Mouse (Mus musculus): ENCODE results near the gene Blm. TPM values are rescaled to one million over a fixed set of nuclear protein-coding genes. Genes with fewer than 3 reads are reported as not detected.
"Not testable (repeated sequence)": the region's sequence is repeated elsewhere in the genome, so short reads cannot be mapped to it uniquely, and the experiment has no call there.

The Blm gene
- polyA plus RNA-seq, 1 experiment from 2014 or later, result 49.0 TPM

GRCm38 (mm10) chr7:80507697-80508096, 27.2 kb downstream of the Blm start:
- H3K9me3 ChIP-seq (replicated peaks); H3K4me1 ChIP-seq; H3K4me3 ChIP-seq; H3K27me3 ChIP-seq (ENCODE audit: low read depth, poor library complexity, severe bottlenecking); DNase-seq (ENCODE audit: low spot score); H3K27ac ChIP-seq (replicated peaks): not testable (repeated sequence)
- 98% methylated on average over 26 of the region's 26 CpGs for WGBS
- peaks cover 99% of the 10 kb centered on the region for H3K36me3 ChIP-seq

DNA sequence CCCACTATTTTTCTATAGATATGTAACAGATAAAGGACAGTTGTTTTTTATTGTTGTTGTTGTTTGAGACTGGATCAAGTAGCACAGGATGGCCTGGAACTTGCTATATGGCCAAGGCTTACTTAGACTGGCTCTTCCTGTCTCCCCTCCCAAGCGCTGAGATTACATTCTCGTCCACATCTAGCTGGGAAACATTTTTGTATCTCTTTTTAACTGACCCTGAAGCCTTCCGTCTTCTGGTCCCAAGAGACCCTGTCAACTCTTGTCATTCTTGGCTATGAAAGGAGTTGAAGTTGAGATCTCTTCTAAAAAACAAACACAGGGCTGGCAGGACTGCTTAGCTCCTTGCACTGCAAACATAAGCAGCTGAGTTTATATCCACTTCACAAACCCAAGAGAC, 28.9 kb downstream of the Blm start:
- Histone ChIP-seq H3K9me3 (replicated peaks) (no peaks in the 10 kb centered on the region), H3K27ac (replicated peaks) (no peak overlapping the region), H3K4me3 (no peak overlapping the region), H3K4me1 (no peaks in the 10 kb centered on the region), H3K27me3 (ENCODE audit: low read depth, poor library complexity, severe bottlenecking) (no peaks in the 10 kb centered on the region), H3K36me3 (peaks cover 99% of the 10 kb centered on the region)
- DNase-seq (ENCODE audit: low spot score), result no peak
- 91% methylated on average over 3 of the region's 3 CpGs for WGBS

- DNase-seq (ENCODE audit: low spot score), result no peak
- 94% methylated on average over 3 of the region's 3 CpGs for WGBS
- Histone ChIP-seq H3K27ac (replicated peaks) (no peak overlapping the region), H3K4me3 (no peak overlapping the region), H3K27me3 (ENCODE audit: low read depth, poor library complexity, severe bottlenecking) (no peaks in the 10 kb centered on the region), H3K36me3 (peaks cover 98% of the 10 kb centered on the region), H3K4me1 (no peaks in the 10 kb centered on the region), H3K9me3 (replicated peaks) (no peaks in the 10 kb centered on the region)
Observed at GRCm38 (mm10) chr7:80504920-80505319, 30.0 kb downstream of the Blm start.

DNA sequence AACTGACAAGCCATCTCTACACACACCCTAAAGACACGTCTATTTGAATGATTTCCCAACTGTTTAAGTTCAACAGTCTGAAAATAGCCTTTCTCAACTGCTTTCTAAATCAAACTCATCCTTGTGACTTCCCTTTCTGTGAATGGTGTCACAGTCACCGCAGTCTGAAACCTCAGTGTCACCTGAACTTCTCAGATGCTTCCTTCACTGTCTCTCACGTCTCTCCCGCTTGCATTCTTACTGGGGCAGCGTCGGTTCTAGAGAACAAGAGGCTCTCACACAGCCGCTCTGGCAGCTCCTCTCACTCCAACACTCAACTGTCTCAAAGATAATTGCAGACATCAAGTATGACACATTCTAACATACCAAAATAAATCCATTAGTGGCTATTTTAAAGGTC, 33.9 kb downstream of the Blm start:
- H3K27me3 ChIP-seq (ENCODE audit: low read depth, poor library complexity, severe bottlenecking), result no peaks in the 10 kb centered on the region
- 88% methylated on average over 7 of the region's 7 CpGs for WGBS
- no peaks in the 10 kb centered on the region for H3K9me3 ChIP-seq (replicated peaks)
- H3K27ac ChIP-seq (replicated peaks), result no peak overlapping the region
- H3K36me3 ChIP-seq, result peaks cover 91% of the 10 kb centered on the region
- no peak for DNase-seq (ENCODE audit: low spot score)
- no peak overlapping the region for H3K4me3 ChIP-seq
- no peaks in the 10 kb centered on the region for H3K4me1 ChIP-seq

GRCm38 (mm10) chr7:80500099-80500498, 34.8 kb downstream of the Blm start:
- Histone ChIP-seq H3K4me3 (no peak overlapping the region), H3K27ac (replicated peaks) (no peak overlapping the region), H3K4me1 (no peaks in the 10 kb centered on the region), H3K27me3 (ENCODE audit: low read depth, poor library complexity, severe bottlenecking) (no peaks in the 10 kb centered on the region), H3K36me3 (peaks cover 90% of the 10 kb centered on the region), H3K9me3 (replicated peaks) (no peaks in the 10 kb centered on the region)
- no peak for DNase-seq (ENCODE audit: low spot score)

DNA sequence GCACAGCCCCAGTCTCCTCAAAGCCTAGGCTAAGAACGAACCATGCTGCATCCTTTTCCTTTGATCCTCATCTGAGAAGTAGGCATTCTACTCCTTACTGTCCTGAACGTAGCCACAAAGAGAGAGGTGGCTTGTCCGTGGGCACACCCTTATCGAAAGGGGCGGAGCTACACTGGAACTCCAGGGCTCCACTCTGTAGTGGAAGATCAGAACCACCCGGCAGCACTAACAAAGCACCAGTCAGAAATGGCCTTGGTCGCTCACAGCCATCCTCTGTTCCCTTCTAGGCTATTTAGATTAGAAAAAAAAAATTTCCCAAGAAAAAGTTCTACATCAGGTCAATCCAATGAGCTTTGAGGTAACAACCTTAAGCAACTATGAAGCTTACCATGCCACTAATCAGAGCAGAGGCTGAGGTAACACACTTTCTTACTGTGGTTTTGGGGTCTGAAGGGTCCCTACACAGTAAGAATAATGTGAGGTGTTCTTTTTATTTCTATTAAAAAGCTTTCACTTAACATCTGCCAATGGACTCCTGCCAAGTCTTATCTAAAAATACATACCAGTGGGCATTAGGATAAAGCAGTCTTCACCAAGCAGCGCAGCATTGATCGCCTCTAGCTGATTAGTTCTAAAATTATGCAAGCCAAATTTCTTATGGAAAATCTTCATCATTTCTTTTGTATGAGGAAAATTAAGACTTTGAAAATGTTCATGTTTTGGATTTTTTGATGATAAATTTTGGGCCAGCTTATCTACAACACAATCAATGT, 35.5 kb downstream of the Blm start:
- DNase-seq (ENCODE audit: low spot score), result no peak
- Histone ChIP-seq H3K27ac (replicated peaks) (no peak overlapping the region), H3K9me3 (replicated peaks) (no peaks in the 10 kb centered on the region), H3K4me3 (no peak overlapping the region), H3K36me3 (peaks cover 90% of the 10 kb centered on the region), H3K27me3 (ENCODE audit: low read depth, poor library complexity, severe bottlenecking) (no peaks in the 10 kb centered on the region), H3K4me1 (no peaks in the 10 kb centered on the region)
- 93% methylated on average over 9 of the region's 9 CpGs for WGBS

DNA sequence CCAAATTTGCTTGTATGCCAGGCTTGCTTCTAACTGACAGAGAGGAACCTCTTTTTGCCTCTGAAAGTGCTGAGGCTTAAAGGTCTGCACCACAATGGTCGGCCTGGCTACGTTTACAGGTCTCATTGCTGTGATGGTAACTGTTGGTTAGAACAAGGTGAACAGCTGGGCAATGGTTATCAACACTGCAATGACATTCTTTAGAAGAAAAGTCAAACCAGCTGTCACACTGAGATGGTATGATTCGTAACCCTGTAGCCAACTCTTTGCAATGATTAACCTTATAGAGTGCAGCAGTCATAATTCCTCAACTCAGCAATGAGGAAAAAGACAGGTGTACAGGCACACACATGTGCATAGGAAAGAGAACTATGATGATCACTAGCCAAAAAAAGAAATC, 38.3 kb downstream of the Blm start:
- H3K27ac ChIP-seq (replicated peaks), result no peak overlapping the region
- H3K27me3 ChIP-seq (ENCODE audit: low read depth, poor library complexity, severe bottlenecking), result no peaks in the 10 kb centered on the region
- 93% methylated on average over 3 of the region's 3 CpGs for WGBS
- H3K4me1 ChIP-seq, result no peaks in the 10 kb centered on the region
- H3K4me3 ChIP-seq, result no peak overlapping the region
- peaks cover 86% of the 10 kb centered on the region for H3K36me3 ChIP-seq
- H3K9me3 ChIP-seq (replicated peaks), result no peaks in the 10 kb centered on the region
- no peak for DNase-seq (ENCODE audit: low spot score)

DNA sequence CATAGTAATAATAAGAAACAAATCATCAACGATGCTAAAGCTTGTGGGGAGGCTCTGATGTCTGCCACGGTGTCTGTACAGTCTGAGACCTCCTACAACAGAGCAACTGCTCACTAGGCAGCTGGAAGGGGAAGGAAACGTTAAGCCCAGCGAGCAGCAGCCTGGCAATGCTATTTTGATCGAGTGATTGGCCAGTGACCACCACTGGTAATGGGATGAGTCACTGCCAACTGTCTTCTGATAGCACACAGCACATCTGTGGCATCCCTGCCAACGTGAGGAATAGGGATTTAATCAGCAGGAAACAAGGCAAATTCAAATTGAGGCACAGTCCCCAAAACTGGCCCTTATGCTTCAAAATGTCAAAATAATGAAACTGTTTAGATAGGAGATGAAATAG, 39.7 kb downstream of the Blm start:
- Histone ChIP-seq H3K9me3 (replicated peaks) (no peaks in the 10 kb centered on the region), H3K36me3 (peaks cover 86% of the 10 kb centered on the region), H3K27ac (replicated peaks) (no peak overlapping the region), H3K27me3 (ENCODE audit: low read depth, poor library complexity, severe bottlenecking) (no peaks in the 10 kb centered on the region), H3K4me3 (no peak overlapping the region), H3K4me1 (no peaks in the 10 kb centered on the region)
- WGBS, result 89% methylated on average over 6 of the region's 6 CpGs
- no peak for DNase-seq (ENCODE audit: low spot score)

GRCm38 (mm10) chr7:80491995-80492394, 42.9 kb downstream of the Blm start:
- no peak overlapping the region for H3K4me3 ChIP-seq
- no peak for DNase-seq (ENCODE audit: low spot score)
- no peaks in the 10 kb centered on the region for H3K9me3 ChIP-seq (replicated peaks)
- H3K27me3 ChIP-seq (ENCODE audit: low read depth, poor library complexity, severe bottlenecking), result no peaks in the 10 kb centered on the region
- 94% methylated on average over 3 of the region's 3 CpGs for WGBS
- H3K27ac ChIP-seq (replicated peaks), result no peak overlapping the region
- H3K36me3 ChIP-seq, result peaks cover 87% of the 10 kb centered on the region
- H3K4me1 ChIP-seq, result no peaks in the 10 kb centered on the region

- Histone ChIP-seq H3K27me3 (ENCODE audit: low read depth, poor library complexity, severe bottlenecking) (no peaks in the 10 kb centered on the region), H3K4me1 (no peaks in the 10 kb centered on the region), H3K36me3 (peaks cover 80% of the 10 kb centered on the region), H3K27ac (replicated peaks) (no peak overlapping the region), H3K9me3 (replicated peaks) (no peaks in the 10 kb centered on the region), H3K4me3 (no peak overlapping the region)
- 91% methylated on average over 3 of the region's 3 CpGs for WGBS
- DNase-seq (ENCODE audit: low spot score), result no peak
Observed at GRCm38 (mm10) chr7:80491086-80491485, 43.8 kb downstream of the Blm start.

- Histone ChIP-seq H3K27ac (replicated peaks) (no peak overlapping the region), H3K36me3 (peaks cover 74% of the 10 kb centered on the region), H3K27me3 (ENCODE audit: low read depth, poor library complexity, severe bottlenecking) (no peaks in the 10 kb centered on the region), H3K9me3 (replicated peaks) (no peaks in the 10 kb centered on the region), H3K4me1 (no peaks in the 10 kb centered on the region), H3K4me3 (no peak overlapping the region)
- 99% methylated on average over 2 of the region's 2 CpGs for WGBS
- no peak for DNase-seq (ENCODE audit: low spot score)
Observed at GRCm38 (mm10) chr7:80490351-80490750, 44.6 kb downstream of the Blm start.

GRCm38 (mm10) chr7:80489445-80489844, 45.5 kb downstream of the Blm start:
- DNase-seq (ENCODE audit: low spot score), result no peak
- Histone ChIP-seq H3K9me3 (replicated peaks) (no peaks in the 10 kb centered on the region), H3K4me3 (no peak overlapping the region), H3K4me1 (no peaks in the 10 kb centered on the region), H3K27ac (replicated peaks) (no peak overlapping the region), H3K27me3 (ENCODE audit: low read depth, poor library complexity, severe bottlenecking) (no peaks in the 10 kb centered on the region), H3K36me3 (peaks cover 68% of the 10 kb centered on the region)
- WGBS, result 86% methylated on average over 1 of the region's 1 CpGs

GRCm38 (mm10) chr7:80487239-80487638, 47.7 kb downstream of the Blm start:
- 88% methylated on average over 4 of the region's 4 CpGs for WGBS
- Histone ChIP-seq H3K4me1 (no peaks in the 10 kb centered on the region), H3K27ac (replicated peaks) (no peak overlapping the region), H3K36me3 (peaks cover 63% of the 10 kb centered on the region), H3K9me3 (replicated peaks) (no peaks in the 10 kb centered on the region), H3K27me3 (ENCODE audit: low read depth, poor library complexity, severe bottlenecking) (no peaks in the 10 kb centered on the region), H3K4me3 (no peak overlapping the region)
- no peak for DNase-seq (ENCODE audit: low spot score)

DNA sequence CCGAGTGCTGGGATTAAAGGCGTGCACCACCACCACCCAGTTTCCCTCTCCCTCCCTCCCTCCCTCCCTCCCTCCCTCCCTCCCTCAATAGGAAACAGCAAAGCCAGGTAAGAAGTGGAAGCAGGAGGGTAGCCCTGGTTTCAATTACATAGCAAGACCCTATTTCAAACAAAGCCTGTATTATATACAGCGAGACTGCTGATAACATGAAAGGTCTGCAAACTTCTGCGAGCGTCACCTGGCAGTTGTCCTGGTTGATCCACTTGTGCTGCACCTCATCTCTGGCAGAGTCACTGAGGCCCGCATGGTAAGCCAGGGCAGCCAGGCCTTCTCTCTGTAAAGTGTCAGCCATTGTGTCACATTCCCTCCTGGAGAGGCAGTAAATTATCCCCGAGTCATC, 54.8 kb downstream of the Blm start:
- Histone ChIP-seq H3K36me3 (peaks cover 65% of the 10 kb centered on the region), H3K27me3 (ENCODE audit: low read depth, poor library complexity, severe bottlenecking) (no peaks in the 10 kb centered on the region), H3K9me3 (replicated peaks) (no peaks in the 10 kb centered on the region), H3K4me3 (no peak overlapping the region), H3K4me1 (no peaks in the 10 kb centered on the region), H3K27ac (replicated peaks) (no peak overlapping the region)
- WGBS, result 81% methylated on average over 7 of the region's 7 CpGs
- no peak for DNase-seq (ENCODE audit: low spot score)

All from midbrain, embryonic 10.5 days (tissue).